ENCODE assay signal across 8 mouse cellular contexts in the genomic region with DNA sequence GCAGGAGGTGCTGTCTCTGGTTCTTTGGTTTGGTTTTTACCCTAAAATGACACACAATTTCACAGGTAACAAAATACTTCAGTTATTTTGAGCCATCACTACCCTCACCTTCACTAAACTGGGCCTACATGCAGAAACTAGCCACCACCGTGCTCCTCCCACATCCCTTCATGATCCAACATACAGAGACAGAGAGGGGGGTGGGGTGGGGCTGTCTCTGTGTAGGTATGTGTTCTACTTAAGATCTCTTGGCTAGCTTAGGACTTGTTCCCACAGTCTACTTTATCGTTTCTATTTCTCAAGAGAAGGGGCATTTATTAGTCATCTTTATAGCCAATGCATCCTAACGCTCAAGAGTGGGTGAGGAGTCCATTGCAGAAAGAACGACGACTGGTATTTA. TPM values are rescaled to one million over a fixed set of nuclear protein-coding genes. Genes with fewer than 3 reads are reported as not detected.
DNase-seq lines count a peak whose midpoint lies in the region; ATAC-seq and TF ChIP-seq lines count a peak whose summit lies in the region.

No protein-coding gene starts in this region.

- H3K27me3 ChIP-seq in CH12.LX (replicated peaks), result no peaks in the 10 kb centered on the region
- no peaks in the 10 kb centered on the region for H3K27me3 ChIP-seq in limb, embryonic 11.5 days (ENCODE audit: control insufficient read depth, insufficient read depth, low read length)
- no peaks in the 10 kb centered on the region for H3K27me3 ChIP-seq in neural tube, embryonic 12.5 days (replicated peaks)

- in situ Hi-C loops in CH12.LX (cut with MboI; ENCODE audit: low pct_ligation_motif_present, low pct_unique_long_range_greater_than_20kb, low sequenced_read_pairs), result loop anchor here (25.0 kb wide), 2 partner anchors 324 to 474 kb away; no protein-coding TSS in a partner anchor

- H3K4me1 ChIP-seq in CH12.LX (ENCODE audit: control insufficient read depth in 1 of 2, insufficient read depth in 2 of 2), result peaks cover 0 to 14% of the 10 kb centered on the region in 2 experiments; a peak in 1 of 4 replicates
- H3K4me1 ChIP-seq in limb, embryonic 11.5 days (ENCODE audit: control insufficient read depth, insufficient read depth, low read length), result peaks cover 5% of the 10 kb centered on the region; the same call in 1 of the 2 replicates
- H3K4me1 ChIP-seq in neural tube, embryonic 12.5 days, result peaks cover 9% of the 10 kb centered on the region; the same call in 1 of the 2 replicates

- DNase-seq in heart, adult 11 months, result peak; percentile 90
- DNase-seq in heart, adult 9 months (ENCODE audit: low spot score in 2 of 2), result no peak
- peak; percentile 50 for DNase-seq in CH12.LX (ENCODE audit: extremely low read depth)
- peak; percentile 21 for DNase-seq in cerebellum, adult 8-10 months
- DNase-seq in forelimb bud, embryonic 11.5 days (ENCODE audit: low read depth, low spot score), result peak; percentile 16
- DNase-seq in limb, embryonic 11.5 days (ENCODE audit: low spot score), result peak; percentile 26

- peaks cover 5 to 34% of the 10 kb centered on the region in 2 experiments for H3K36me3 ChIP-seq in CH12.LX (replicated peaks in 1 of 2; ENCODE audit: control insufficient read depth in 1 of 2, insufficient read depth in 1 of 2, low read length in 1 of 2)
- H3K36me3 ChIP-seq in limb, embryonic 11.5 days (ENCODE audit: control insufficient read depth, insufficient read depth, low read length), result no peaks in the 10 kb centered on the region; the same call in 1 of the 2 replicates
- H3K36me3 ChIP-seq in neural tube, embryonic 12.5 days, result peaks cover 9% of the 10 kb centered on the region; the same call in 1 of the 2 replicates

- peak overlapping the region; percentile 82 for H3K4me2 ChIP-seq in CH12.LX (ENCODE audit: insufficient read depth, low read depth, poor library complexity, severe bottlenecking)
- peak overlapping the region; percentile 88 for H3K4me2 ChIP-seq in limb, embryonic 11.5 days (ENCODE audit: low read depth, severe bottlenecking)
- peak overlapping the region; percentile 85 for H3K4me2 ChIP-seq in neural tube, embryonic 12.5 days (replicated peaks)

- H3K27ac ChIP-seq in CH12.LX (ENCODE audit: insufficient read depth, low read depth), result peak overlapping the region; percentile 93
- H3K27ac ChIP-seq in limb, embryonic 11.5 days (replicated peaks; ENCODE audit: low read depth, low read length), result peak overlapping the region; percentile 96
- peak overlapping the region; percentile 97 for H3K27ac ChIP-seq in neural tube, embryonic 12.5 days

- peak overlapping the region; percentile 72 for H3K9ac ChIP-seq in CH12.LX (ENCODE audit: insufficient read depth, low read depth)
- H3K9ac ChIP-seq in limb, embryonic 11.5 days (ENCODE audit: low read length), result peak overlapping the region; percentile 87
- H3K9ac ChIP-seq in neural tube, embryonic 12.5 days, result peak overlapping the region; percentile 79

- TF ChIP-seq CTCF in CH12.LX (conservative IDR thresholded peaks at IDR 0.05 in 1 of 2, IDR thresholded peaks at IDR 0.05 in 1 of 2; ENCODE audit: low read depth in 2 of 2, low read length in 2 of 2), result no peak

- H3K4me3 ChIP-seq in CH12.LX (replicated peaks in 1 of 3; ENCODE audit: low read depth in 2 of 3, low read length in 2 of 3, poor library complexity in 1 of 3), result peak overlapping the region; percentile 46 to 81 (median 68)
- peak overlapping the region; percentile 64 for H3K4me3 ChIP-seq in limb, embryonic 11.5 days (ENCODE audit: low read depth, low read length)
- H3K4me3 ChIP-seq in neural tube, embryonic 12.5 days, result peak overlapping the region; percentile 55

- TF ChIP-seq EP300 in CH12.LX (IDR thresholded peaks at IDR 0.05; ENCODE audit: low read length), result no peak

- no peak for TF ChIP-seq RAD21 in CH12.LX (IDR thresholded peaks at IDR 0.05; ENCODE audit: low read depth, low read length)

- dilution Hi-C loops in CH12.LX (cut with MboI; ENCODE audit: extremely low pct_ligation_motif_present, extremely low pct_unique_long_range_greater_than_20kb, low sequenced_read_pairs), result no loop called here

- no peaks in the 10 kb centered on the region for H3K9me3 ChIP-seq in CH12.LX (replicated peaks; ENCODE audit: low read length)
- no peaks in the 10 kb centered on the region for H3K9me3 ChIP-seq in limb, embryonic 11.5 days (ENCODE audit: control insufficient read depth, low read length)
- no peaks in the 10 kb centered on the region for H3K9me3 ChIP-seq in neural tube, embryonic 12.5 days

- no peaks in the 10 kb centered on the region; the same call in 1 of the 2 replicates for H3K79me2 ChIP-seq in CH12.LX (replicated peaks; ENCODE audit: control insufficient read depth, extremely low read depth, insufficient read depth, poor library complexity, severe bottlenecking)

- 8% methylated on average over 5 of the region's 5 CpGs for WGBS in limb, embryonic 11.5 days
- WGBS in neural tube, embryonic 12.5 days, result 7% methylated on average over 5 of the region's 5 CpGs

- no peak for TF ChIP-seq POLR2A in CH12.LX (IDR thresholded peaks at IDR 0.05; ENCODE audit: low read depth, low read length)

- ATAC-seq in limb, embryonic 11.5 days (ENCODE audit: insufficient number of reproducible peaks, low FRiP score, low TSS enrichment, low read depth), result no peak
- ATAC-seq in neural tube, embryonic 12.5 days (ENCODE audit: low FRiP score, low read depth), result peak; percentile 64
- no peak for ATAC-seq in monocyte, adult 5-6 weeks (replicated peaks; ENCODE audit: insufficient number of reproducible peaks, low FRiP score, low TSS enrichment, poor library complexity, severe bottlenecking)

TF ChIP-seq in CH12.LX, 34 proteins besides CTCF, POLR2A, EP300 and RAD21:
- TF ChIP-seq SMC3 (IDR thresholded peaks at IDR 0.05; ENCODE audit: low read depth, low read length) (no peak), CHD2 (IDR thresholded peaks at IDR 0.05; ENCODE audit: low read length) (peak; percentile 58; the same call in 1 of the 2 replicates), TCF12 (IDR thresholded peaks at IDR 0.05; ENCODE audit: low read depth, low read length) (no peak)
TF ChIP-seq in CH12.LX: peak in this region for 1.

RNA-seq across cellular contexts. Expression of a gene that starts 0.7 kb away (rescaled TPM):
- total RNA-seq in CH12.LX (2012; rRNA removed) (52.5 and 53.2 TPM in 2 replicates), CH12.LX (2014; rRNA removed) (73.7 and 91.7 TPM in 2 replicates)
- polyA plus RNA-seq in CH12.LX (2012; ENCODE audit: insufficient read length, low read depth), result 58.6 and 70.4 TPM in 2 replicates
- 50.8 and 58.4 TPM in 2 replicates for polyA plus RNA-seq in limb, embryonic 11.5 days (2014; fragmentation: Nextera tagmentation; extraction: Ambion mirVana)
- 40.0 and 41.7 TPM in 2 replicates for polyA plus RNA-seq in neural tube, embryonic 12.5 days (2016; fragmentation: Nextera tagmentation; extraction: Ambion mirVana)
- 24.4 to 67.1 TPM (median 60.9 TPM) in 3 replicates for total RNA-seq in monocyte, adult 5-6 weeks (2017)

RNA-seq across cellular contexts. Expression of a gene that starts 25.8 kb away (rescaled TPM):
- total RNA-seq in CH12.LX (2012; rRNA removed) (30.8 and 36.4 TPM in 2 replicates), CH12.LX (2014; rRNA removed) (133 and 134 TPM in 2 replicates)
- polyA plus RNA-seq in CH12.LX (2012; ENCODE audit: insufficient read length, low read depth), result 48.1 and 56.8 TPM in 2 replicates
- polyA plus RNA-seq in limb, embryonic 11.5 days (2014; fragmentation: Nextera tagmentation; extraction: Ambion mirVana), result 109 and 113 TPM in 2 replicates
- 110 and 112 TPM in 2 replicates for polyA plus RNA-seq in neural tube, embryonic 12.5 days (2016; fragmentation: Nextera tagmentation; extraction: Ambion mirVana)
- total RNA-seq in monocyte, adult 5-6 weeks (2017), result 111 to 183 TPM (median 145 TPM) in 3 replicates

RNA-seq across cellular contexts. Expression of a gene that starts 40.7 kb away (rescaled TPM):
- total RNA-seq in CH12.LX (2012; rRNA removed) (45.8 and 48.0 TPM in 2 replicates), CH12.LX (2014; rRNA removed) (67.1 and 79.3 TPM in 2 replicates)
- 88.8 and 101 TPM in 2 replicates for polyA plus RNA-seq in CH12.LX (2012; ENCODE audit: insufficient read length, low read depth)
- polyA plus RNA-seq in limb, embryonic 11.5 days (2014; fragmentation: Nextera tagmentation; extraction: Ambion mirVana), result 74.0 and 76.0 TPM in 2 replicates
- 102 and 108 TPM in 2 replicates for polyA plus RNA-seq in neural tube, embryonic 12.5 days (2016; fragmentation: Nextera tagmentation; extraction: Ambion mirVana)
- total RNA-seq in monocyte, adult 5-6 weeks (2017), result 91.7 to 129 TPM (median 116 TPM) in 3 replicates

Comparison
In these comparisons a context has a peak if more than half of its experiments do, and no peak if none do; other contexts are left out.
1. DNase-seq: peak in heart, adult 11 months (single experiment), CH12.LX (single experiment), cerebellum, adult 8-10 months (single experiment), forelimb bud, embryonic 11.5 days (single experiment) and limb, embryonic 11.5 days (single experiment); none in heart, adult 9 months (0 of 2).
2. Peak in every context shown above with its lines, with median percentiles within 50 percentile points of each other: H3K27ac ChIP-seq, H3K4me2 ChIP-seq, H3K4me3 ChIP-seq and H3K9ac ChIP-seq.